Mouse (Mus musculus): ENCODE measurements around the gene Slc35g3.
"Not testable (repeated sequence)": the region's sequence is repeated elsewhere in the genome, so short reads cannot be mapped to it uniquely, and the experiment has no call there.

The Slc35g3 gene

GRCm38 (mm10) chr11:69754701-69755100 lies 7.1 kb downstream of the Slc35g3 start:
- peak in 1 of 2 experiments; percentile 41 for DNase-seq (ENCODE audit: low spot score in 2 of 2)

DNA sequence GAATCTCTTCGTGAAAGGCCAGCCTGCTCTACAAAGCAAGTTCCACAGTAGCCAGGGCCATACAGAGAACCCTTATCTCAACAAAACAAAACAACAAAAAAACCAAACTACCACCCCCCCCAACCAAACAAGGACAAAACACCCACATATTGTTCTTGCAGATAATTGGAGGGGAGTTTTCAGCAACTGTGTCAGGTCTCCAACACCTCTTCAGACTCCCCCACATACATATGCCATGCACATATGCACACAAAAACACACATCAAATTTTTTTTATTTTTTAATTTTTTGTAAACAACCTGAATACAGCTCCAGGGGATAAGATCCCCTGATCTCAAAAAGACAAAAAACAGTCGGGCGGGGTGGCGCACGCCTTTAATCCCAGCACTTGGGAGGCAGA lies 7.5 kb downstream of the Slc35g3 start:
- DNase-seq (ENCODE audit: low spot score in 2 of 2), result no peak

DNA sequence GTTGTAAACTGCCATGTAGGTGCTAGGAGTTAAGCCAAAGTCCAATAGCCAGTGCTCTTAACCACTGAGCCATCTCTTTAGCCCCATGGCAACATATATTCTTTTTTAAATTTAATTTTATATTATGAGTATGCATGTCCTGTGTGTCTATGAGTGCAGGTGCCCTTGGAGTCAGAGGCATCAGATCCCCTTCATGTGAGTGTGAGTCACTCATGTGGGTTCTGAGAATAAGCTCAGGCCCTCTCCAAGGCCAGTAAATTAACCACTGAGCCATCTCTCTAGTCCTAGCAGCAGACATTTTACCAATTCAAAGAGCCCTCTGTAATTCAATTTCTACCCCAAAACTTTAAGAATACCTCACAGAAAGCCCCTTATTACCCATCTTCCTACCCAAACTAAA lies 9.1 kb downstream of the Slc35g3 start:
- DNase-seq (ENCODE audit: low spot score in 2 of 2), result no peak

- no peak for DNase-seq (ENCODE audit: low spot score in 2 of 2)
These were observed 10.1 kb downstream of the Slc35g3 start for GRCm38 (mm10) chr11:69751635-69752034.

- DNase-seq (ENCODE audit: low spot score in 2 of 2), result not testable (repeated sequence)
These were observed 30.4 kb downstream of the Slc35g3 start for GRCm38 (mm10) chr11:69731408-69731807.

DNA sequence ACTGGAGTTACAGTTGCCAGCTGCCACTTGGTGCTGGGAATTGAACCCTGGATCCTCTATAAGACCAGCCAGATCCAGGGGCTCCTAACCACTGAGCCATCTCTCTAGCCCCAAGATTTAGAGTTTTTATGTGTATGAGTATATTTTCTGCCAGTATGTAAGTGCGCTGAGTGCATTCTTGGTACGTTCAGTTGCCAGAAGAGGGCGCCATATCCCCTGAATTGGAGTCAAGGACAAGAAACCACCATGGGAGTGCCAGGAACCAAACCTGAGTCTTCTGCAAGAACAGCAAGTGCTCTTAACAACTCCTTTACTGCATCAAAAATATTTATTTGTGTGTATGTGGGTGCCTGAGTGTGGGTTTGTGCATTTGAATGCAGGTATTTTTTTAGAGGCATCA lies 32.7 kb downstream of the Slc35g3 start:
- DNase-seq (ENCODE audit: low spot score in 2 of 2), result no peak

GRCm38 (mm10) chr11:69725951-69726350 lies 35.8 kb downstream of the Slc35g3 start:
- DNase-seq (ENCODE audit: low spot score in 2 of 2), result no peak

DNA sequence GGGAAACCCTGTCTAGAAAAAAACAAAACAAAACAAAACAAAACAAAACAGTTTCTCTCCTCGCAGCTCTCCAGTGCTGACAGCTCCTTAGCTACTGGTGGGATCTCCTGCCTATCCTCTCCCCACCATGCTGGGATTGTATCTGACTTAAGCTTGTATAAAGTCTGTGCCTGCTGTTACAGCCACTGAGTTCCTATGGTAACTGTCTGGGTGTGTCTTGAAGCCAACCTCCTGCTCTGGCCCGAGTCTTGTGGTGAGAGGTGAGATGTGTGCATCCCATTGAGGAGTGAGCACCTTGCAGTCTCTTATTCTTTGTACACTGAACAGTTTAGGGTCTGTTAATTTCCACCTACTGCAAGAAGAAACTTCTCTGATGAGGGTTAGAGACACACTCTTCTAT lies 38.7 kb downstream of the Slc35g3 start:
- no peak for DNase-seq (ENCODE audit: low spot score in 2 of 2)

DNA sequence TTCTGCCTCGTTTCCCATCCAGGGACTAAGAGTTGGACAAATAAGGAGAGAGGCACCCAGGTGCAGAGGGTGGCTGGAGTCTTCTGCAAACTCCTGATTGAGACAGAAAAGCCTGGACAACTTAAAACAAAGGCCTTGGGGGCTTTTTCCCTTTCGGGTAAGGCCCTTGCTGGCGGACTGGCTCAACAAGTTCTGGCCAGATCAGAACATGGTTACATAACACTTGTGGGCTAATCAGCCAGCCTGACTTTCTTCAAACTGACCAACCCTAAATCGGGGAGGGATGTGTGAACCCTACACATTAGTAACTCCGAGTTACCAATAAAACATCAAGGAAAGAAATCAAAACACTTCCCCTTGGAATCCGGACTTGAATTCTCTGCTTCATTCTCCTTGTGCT lies 40.9 kb downstream of the Slc35g3 start:
- no peak for DNase-seq (ENCODE audit: low spot score in 2 of 2)

GRCm38 (mm10) chr11:69719423-69719822 lies 42.3 kb downstream of the Slc35g3 start:
- DNase-seq (ENCODE audit: low spot score in 2 of 2), result no peak

- DNase-seq (ENCODE audit: low spot score in 2 of 2), result no peak
These were observed 43.1 kb downstream of the Slc35g3 start for GRCm38 (mm10) chr11:69718661-69719060.

- DNase-seq (ENCODE audit: low spot score in 2 of 2), result no peak
These were observed 44.8 kb downstream of the Slc35g3 start for GRCm38 (mm10) chr11:69716953-69717352.

- DNase-seq (ENCODE audit: low spot score in 2 of 2), result peak in 1 of 2 experiments; percentile 25
These were observed 45.8 kb downstream of the Slc35g3 start for GRCm38 (mm10) chr11:69715929-69716328.

- DNase-seq (ENCODE audit: low spot score in 2 of 2), result no peak
These were observed 46.3 kb downstream of the Slc35g3 start for GRCm38 (mm10) chr11:69715482-69715881.

- no peak for DNase-seq (ENCODE audit: low spot score in 2 of 2)
These were observed 47.0 kb downstream of the Slc35g3 start for GRCm38 (mm10) chr11:69714636-69715329.

DNA sequence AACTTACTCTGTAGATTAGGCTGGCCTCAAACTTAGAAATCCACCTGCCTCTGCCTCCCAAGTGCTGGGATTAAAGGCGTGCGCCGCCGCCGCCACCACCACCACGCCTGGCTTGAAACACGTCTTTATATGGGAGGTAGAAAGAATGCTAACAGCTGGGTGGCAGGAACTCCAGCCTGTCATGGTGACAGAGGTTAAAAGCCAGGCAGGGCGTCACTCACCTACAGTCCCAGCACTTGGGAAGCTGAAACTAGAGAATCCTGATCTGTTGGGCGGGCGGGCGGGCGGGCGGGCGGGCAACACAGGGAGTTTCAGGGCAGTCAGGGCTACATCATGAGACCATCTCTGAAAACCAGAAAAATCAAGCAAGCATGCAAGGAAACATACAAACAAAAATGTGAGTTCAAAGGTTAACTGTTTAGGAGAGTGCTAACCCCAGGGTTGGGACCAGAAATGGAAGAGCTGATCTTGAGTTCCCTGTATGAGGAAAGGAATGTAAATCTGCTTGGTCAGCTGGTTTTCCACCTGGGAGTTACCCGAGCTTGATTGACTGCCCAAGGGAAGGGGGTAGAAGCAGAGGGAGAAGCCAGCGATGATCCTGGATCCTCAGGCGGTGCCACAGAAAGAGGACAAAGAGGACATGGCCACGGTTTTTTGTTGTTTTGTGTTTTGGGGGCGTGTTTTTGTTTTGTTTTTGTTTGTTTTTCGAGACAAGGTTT lies 48.7 kb downstream of the Slc35g3 start:
- no peak for DNase-seq (ENCODE audit: low spot score in 2 of 2)

DNA sequence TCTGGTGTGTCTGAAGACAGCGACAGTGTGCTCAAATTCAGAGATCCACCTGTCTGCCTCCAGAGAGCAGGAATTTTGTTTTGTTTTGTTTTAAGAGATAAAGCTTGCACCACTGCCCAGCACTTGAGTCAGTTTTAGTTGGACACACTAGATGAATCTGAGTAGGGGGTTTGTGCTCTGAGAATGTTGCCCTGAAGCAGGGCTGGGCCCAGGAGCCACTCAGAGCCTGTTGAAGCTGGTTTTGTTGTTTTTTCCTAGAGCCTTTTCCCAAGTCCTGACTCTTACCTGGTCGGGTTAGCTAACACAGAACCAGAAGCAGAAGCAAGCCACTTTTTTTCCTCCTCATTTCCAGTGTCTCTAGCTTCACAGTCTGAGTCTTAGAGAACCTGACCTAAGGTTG lies 50.7 kb downstream of the Slc35g3 start:
- no peak for DNase-seq (ENCODE audit: low spot score in 2 of 2)

DNA sequence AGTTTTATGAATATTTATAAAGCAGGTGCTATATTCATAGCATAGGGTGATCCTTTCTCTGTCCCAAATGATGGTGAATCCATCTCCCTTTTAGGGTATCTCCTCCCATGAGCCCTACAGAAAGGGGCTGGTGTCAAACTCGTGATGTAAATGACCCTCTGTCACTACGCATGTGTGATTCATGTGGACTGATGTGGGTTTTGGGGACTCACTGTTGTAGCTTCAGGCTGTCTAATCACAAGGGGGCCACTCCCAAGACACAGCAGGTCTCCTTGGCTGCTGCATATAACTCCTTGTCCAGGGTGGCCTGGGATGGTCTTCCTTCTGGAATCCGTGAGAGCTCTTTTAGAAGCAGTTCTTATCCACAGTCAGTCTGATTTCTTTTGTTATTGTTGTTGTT lies 51.3 kb downstream of the Slc35g3 start:
- no peak for DNase-seq (ENCODE audit: low spot score in 2 of 2)

Data from frontal cortex, postnatal 36 days (tissue).